Mouse (Mus musculus): ENCODE measurements around the gene Cbr4. TPM values are rescaled to one million over a fixed set of nuclear protein-coding genes. Genes with fewer than 3 reads are reported as not detected.

Gene Cbr4
- polyA plus RNA-seq, 1 experiment from 2014 or later = 18.6 TPM

DNA sequence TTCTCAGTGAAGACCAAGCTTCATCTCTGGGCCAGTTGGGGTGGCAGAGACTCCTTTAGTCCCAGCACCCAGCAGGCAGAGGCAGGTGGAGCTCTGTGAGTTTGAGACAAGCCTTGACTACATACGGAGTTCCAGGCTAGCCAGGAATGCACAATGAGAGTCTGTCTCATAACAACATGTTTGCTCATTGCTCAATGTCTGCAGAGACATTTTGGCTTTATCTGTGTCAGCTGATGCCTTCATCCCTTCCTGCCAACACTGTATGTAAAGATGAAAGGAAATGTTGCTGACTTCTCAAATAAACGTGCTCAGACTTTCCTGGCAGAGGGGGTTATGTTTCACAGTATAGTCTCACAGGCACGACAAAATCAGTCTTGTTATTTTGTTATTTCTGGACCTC lies 13.4 kb downstream of the Cbr4 start:
- no peak overlapping the region for H3K4me3 ChIP-seq
- H3K27ac ChIP-seq = no peak overlapping the region
- H3K9me3 ChIP-seq = no peaks in the 10 kb centered on the region
- H3K36me3 ChIP-seq (replicated peaks) = no peaks in the 10 kb centered on the region
- WGBS = 75% methylated on average over 3 of the region's 3 CpGs
- H3K27me3 ChIP-seq (replicated peaks) = no peaks in the 10 kb centered on the region
- no peak overlapping the region for H3K9ac ChIP-seq
- ATAC-seq (replicated peaks) = no peak
- no peak overlapping the region for H3K4me2 ChIP-seq
- H3K4me1 ChIP-seq = no peaks in the 10 kb centered on the region

DNA sequence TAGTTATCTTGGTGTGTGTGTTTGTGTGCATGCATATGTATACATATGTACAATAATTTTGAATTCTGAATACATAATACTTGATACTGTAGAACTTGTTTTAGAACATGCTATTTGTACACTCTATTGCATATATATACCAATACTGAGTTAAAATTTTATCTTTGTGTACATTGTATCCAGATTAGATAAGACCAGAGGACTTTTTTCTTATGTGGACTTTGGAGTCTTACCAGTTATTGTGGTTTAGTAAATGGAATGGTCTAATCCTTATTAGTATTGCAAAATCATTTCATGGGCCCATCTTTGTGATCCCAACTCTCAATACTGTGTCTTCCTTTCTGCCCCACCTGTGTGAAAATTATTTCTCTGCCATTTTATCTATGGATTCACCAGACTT lies 14.7 kb downstream of the Cbr4 start:
- no peaks in the 10 kb centered on the region for H3K36me3 ChIP-seq (replicated peaks)
- no peaks in the 10 kb centered on the region for H3K9me3 ChIP-seq
- H3K4me2 ChIP-seq = no peak overlapping the region
- no peak for ATAC-seq (replicated peaks)
- no peak overlapping the region for H3K4me3 ChIP-seq
- no peak overlapping the region for H3K9ac ChIP-seq
- H3K27me3 ChIP-seq (replicated peaks) = no peaks in the 10 kb centered on the region
- H3K27ac ChIP-seq = no peak overlapping the region
- H3K4me1 ChIP-seq = no peaks in the 10 kb centered on the region

DNA sequence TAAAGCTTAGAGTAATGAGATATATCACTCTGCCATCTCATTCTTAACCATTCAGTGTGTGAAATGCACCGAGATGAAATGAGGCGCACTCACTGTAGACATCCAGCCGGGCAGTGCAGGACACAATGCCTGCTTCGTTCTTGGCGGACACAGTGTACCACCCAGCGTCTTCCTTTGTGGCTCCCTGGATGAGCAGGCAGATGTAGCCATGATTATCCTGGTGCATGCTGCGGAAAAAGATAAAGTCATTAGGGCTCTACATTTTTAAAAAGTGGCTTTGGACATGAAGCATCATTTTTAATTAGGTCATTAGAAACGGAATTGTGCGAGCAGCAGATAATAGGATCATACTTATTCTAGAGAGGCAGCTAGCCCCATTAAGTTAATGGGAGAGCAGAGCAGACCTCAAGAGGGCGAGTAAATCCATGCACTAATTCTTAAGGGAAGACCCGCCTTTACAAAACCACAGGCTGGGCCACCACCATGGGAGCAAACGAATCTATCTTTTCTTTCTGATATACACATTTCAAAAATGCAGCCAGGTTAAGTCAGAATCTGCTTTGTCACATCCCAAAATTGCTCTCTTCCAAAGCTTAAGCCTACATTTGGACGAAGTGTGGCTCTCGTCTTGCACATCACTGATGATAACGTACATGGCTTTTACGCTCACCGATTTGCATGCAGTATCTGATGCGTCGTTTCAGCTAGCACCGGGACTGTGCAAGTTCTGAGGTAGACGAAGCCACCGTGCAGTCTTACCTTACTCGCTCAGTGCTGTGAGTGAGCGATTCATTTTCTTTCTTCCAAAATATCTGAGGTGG lies 27.8 kb downstream of the Cbr4 start:
- Histone ChIP-seq H3K9ac (peak overlapping the region; percentile 18; the same call in 1 of the 2 replicates), H3K36me3 (replicated peaks) (no peaks in the 10 kb centered on the region), H3K4me1 (peaks cover 21% of the 10 kb centered on the region), H3K27ac (peak overlapping the region; percentile 79), H3K4me3 (peak overlapping the region; percentile 24), H3K9me3 (no peaks in the 10 kb centered on the region), H3K27me3 (replicated peaks) (no peaks in the 10 kb centered on the region), H3K4me2 (peak overlapping the region; percentile 36)
- WGBS = 31% methylated on average over 24 of the region's 24 CpGs
- ATAC-seq (replicated peaks) = peak; percentile 79

DNA sequence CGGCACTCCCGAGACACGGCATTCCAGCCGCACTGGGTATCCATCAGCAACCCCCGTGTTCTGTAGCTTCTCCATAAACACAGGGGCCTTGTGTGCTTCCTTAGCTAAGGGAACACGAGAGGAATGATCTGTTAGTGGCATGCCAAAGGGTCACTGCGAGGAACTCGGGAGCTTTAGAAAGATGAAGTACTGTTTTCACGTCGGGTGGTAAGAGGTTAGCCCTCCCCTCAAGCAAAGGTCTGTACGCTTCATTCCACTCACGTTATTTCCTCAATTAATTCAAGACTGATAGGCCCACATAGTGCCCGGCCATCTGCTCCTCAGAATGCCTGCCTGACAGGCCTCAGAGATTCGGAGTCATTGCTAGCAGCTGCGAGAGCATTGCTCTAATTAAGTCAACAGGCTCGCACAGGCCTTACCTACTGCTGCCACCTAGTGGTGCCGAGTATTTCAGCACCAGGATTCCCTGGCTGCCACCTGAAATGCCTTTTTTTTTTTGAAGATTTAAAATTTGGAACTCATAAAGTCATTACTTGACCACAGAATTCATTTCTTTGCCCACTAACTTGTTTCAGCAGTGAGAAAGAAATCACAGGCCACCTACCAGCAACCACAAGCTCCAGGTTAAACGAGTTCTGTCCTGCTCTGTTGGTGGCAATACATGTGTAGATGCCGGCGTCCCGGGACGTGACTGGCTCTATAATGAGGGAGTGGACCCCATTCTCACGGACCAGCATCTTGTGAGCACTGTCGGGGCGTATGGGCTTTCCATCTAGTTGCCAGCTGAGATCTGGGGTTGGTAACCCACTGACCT lies 28.6 kb downstream of the Cbr4 start:
- ATAC-seq (replicated peaks) = peak; percentile 92
- Histone ChIP-seq H3K36me3 (replicated peaks) (no peaks in the 10 kb centered on the region), H3K4me2 (peak overlapping the region; percentile 36), H3K4me3 (peak overlapping the region; percentile 24), H3K27me3 (replicated peaks) (no peaks in the 10 kb centered on the region), H3K9me3 (no peaks in the 10 kb centered on the region), H3K27ac (peak overlapping the region; percentile 79), H3K9ac (peak overlapping the region; percentile 6; the same call in 1 of the 2 replicates), H3K4me1 (peaks cover 21% of the 10 kb centered on the region)
- WGBS = 19% methylated on average over 25 of the region's 25 CpGs

DNA sequence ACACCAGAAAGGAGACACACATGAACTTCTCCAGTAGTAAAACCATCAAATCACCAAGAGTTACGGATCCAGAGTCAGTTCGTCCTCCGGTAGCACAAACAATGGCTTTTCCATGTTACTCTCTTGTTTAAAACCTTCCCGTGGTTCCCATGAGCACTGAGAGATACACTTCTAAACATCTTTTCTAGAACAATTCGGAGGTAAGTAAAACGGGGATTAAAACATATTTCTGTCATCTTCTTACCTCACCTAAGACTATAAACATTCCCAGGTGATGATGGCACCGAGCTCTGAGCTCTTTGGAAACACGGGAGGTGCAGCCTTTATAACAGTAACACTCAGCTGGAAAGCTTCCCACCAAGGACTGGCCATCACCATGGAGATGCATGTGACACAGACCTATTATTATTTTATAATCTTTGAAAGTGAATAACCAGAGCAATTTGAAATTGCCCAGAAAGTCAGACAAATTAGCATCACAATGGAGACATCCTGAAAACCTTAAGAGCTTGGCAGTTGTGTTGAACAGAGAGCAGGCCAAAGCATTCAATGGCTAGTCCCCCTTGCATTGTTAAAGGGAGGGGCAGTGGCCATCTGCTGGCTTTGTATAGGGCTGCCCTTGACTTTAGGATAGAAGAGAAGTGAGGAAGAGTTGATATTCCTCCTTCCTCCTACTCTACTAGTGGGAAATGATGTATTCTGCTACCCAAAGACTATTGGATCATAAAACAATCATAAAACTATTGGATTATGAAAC lies 29.4 kb downstream of the Cbr4 start:
- no peak overlapping the region for H3K27ac ChIP-seq
- no peaks in the 10 kb centered on the region for H3K9me3 ChIP-seq
- ATAC-seq (replicated peaks) = 0 out of 2 replicates have a peak, but pooled peaks have one; percentile 28
- no peak overlapping the region for H3K9ac ChIP-seq
- no peaks in the 10 kb centered on the region for H3K36me3 ChIP-seq (replicated peaks)
- peak overlapping the region; percentile 36; the same call in 1 of the 2 replicates for H3K4me2 ChIP-seq
- WGBS = 52% methylated on average over 8 of the region's 8 CpGs
- no peaks in the 10 kb centered on the region for H3K27me3 ChIP-seq (replicated peaks)
- peaks cover 21% of the 10 kb centered on the region for H3K4me1 ChIP-seq
- no peak overlapping the region for H3K4me3 ChIP-seq

DNA sequence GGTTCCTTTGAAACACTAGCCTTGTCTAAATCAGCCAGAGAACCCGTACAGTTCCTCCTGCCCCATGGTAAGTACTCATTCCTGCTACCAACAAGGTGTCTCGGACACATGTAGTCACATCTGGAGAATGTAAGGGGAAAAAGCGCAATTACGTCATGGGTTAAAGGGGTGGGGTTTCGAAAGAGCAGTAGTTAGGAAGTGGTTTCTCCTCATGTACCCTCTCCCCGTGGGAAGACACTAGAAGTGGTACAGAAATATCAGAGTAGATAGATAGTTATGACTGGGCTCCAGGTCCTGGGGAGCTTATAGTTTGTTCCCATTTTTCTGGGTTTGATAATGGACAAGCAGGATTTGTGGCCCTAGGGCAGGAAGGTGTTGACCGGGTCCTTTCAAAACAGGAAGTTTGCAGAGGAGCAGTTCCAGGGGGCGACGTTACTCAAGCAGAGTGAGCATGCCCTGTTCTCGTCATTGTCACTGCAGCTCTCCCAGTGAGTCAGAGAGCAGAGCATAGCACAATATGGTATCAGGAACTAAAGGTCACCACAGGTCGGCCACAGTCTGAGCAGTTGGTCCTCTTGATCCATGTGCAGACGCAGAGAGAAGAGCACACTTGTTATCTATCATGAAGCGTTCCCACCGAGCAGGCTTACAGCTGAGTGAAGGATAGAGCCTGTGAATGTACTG lies 30.1 kb downstream of the Cbr4 start:
- H3K27ac ChIP-seq = no peak overlapping the region
- H3K4me3 ChIP-seq = no peak overlapping the region
- 80% methylated on average over 14 of the region's 14 CpGs for WGBS
- H3K4me2 ChIP-seq = no peak overlapping the region
- H3K27me3 ChIP-seq (replicated peaks) = no peaks in the 10 kb centered on the region
- H3K36me3 ChIP-seq (replicated peaks) = no peaks in the 10 kb centered on the region
- no peaks in the 10 kb centered on the region for H3K9me3 ChIP-seq
- H3K4me1 ChIP-seq = peaks cover 21% of the 10 kb centered on the region
- no peak overlapping the region for H3K9ac ChIP-seq
- ATAC-seq (replicated peaks) = no peak

DNA sequence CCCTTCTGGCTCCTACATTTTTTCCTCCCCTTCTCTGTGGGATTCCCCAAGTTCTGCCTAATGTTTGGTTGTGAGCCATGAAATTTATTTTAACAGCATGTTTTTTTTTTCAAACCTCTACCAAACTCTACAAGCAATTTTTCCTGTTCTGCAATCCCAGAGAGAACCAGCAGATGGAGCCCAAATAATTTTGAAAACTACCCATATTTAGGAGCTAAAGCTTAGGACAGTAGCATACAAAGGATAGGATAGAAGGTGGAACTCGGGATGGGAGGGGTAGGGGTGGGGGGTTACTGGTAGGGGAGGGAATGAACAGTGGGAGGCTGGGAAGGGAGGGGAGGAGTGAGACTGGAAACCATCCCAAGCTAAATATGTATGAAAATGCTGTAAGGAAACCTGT lies 34.6 kb downstream of the Cbr4 start:
- peak; percentile 50; the same call in 1 of the 2 replicates for ATAC-seq (replicated peaks)
- 3% methylated on average over 1 of the region's 1 CpGs for WGBS
- H3K9ac ChIP-seq = no peak overlapping the region
- H3K4me3 ChIP-seq = no peak overlapping the region
- no peak overlapping the region for H3K27ac ChIP-seq
- H3K4me1 ChIP-seq = no peaks in the 10 kb centered on the region
- no peaks in the 10 kb centered on the region for H3K9me3 ChIP-seq
- H3K4me2 ChIP-seq = no peak overlapping the region
- H3K27me3 ChIP-seq (replicated peaks) = no peaks in the 10 kb centered on the region
- no peaks in the 10 kb centered on the region for H3K36me3 ChIP-seq (replicated peaks)

DNA sequence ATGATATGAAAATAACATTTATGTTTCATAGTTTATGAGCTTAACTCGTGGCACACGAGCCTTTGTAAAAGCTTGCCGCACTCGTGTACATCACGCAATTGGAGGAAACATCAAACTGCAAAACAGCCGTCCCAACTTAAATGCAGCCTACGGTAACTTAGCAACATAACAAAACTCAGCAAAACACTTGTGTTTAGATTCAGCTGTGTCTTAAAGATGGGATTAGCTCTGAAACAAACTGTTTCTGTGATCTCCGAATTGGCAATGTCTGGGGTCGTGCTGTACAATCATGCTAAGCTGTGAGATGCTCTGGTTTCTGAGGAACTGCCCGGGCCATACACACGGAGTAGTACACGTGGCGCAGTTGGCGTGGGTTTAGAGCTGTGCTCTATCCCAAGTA lies 39.5 kb downstream of the Cbr4 start:
- 86% methylated on average over 14 of the region's 14 CpGs for WGBS
- H3K4me1 ChIP-seq = no peaks in the 10 kb centered on the region
- H3K36me3 ChIP-seq (replicated peaks) = no peaks in the 10 kb centered on the region
- no peak overlapping the region for H3K9ac ChIP-seq
- no peak overlapping the region for H3K4me2 ChIP-seq
- H3K27ac ChIP-seq = no peak overlapping the region
- no peak for ATAC-seq (replicated peaks)
- H3K27me3 ChIP-seq (replicated peaks) = no peaks in the 10 kb centered on the region
- H3K4me3 ChIP-seq = no peak overlapping the region
- no peaks in the 10 kb centered on the region for H3K9me3 ChIP-seq

DNA sequence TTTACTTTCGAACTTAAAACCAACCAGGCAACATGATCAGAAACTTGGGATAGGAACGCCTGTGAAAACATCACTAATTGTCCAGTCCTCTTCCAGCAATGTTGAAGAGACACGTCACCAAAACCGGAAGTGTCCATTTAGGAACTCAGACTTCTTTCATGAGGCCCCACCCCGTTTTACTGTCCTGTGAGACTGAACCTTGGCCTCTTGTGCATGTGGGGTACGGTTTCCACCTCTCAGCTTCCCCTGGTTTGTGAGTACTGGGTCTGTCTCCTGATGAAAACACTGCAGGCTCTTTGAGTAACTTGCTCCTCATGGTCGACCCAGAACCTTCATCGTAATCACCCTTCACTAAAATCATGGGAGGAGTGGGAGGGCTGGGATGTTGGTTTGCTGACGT lies 40.7 kb downstream of the Cbr4 start:
- H3K9ac ChIP-seq = no peak overlapping the region
- 88% methylated on average over 9 of the region's 9 CpGs for WGBS
- H3K36me3 ChIP-seq (replicated peaks) = no peaks in the 10 kb centered on the region
- ATAC-seq (replicated peaks) = no peak
- H3K27ac ChIP-seq = no peak overlapping the region
- H3K4me3 ChIP-seq = no peak overlapping the region
- no peaks in the 10 kb centered on the region for H3K9me3 ChIP-seq
- no peak overlapping the region for H3K4me2 ChIP-seq
- H3K27me3 ChIP-seq (replicated peaks) = no peaks in the 10 kb centered on the region
- H3K4me1 ChIP-seq = no peaks in the 10 kb centered on the region

DNA sequence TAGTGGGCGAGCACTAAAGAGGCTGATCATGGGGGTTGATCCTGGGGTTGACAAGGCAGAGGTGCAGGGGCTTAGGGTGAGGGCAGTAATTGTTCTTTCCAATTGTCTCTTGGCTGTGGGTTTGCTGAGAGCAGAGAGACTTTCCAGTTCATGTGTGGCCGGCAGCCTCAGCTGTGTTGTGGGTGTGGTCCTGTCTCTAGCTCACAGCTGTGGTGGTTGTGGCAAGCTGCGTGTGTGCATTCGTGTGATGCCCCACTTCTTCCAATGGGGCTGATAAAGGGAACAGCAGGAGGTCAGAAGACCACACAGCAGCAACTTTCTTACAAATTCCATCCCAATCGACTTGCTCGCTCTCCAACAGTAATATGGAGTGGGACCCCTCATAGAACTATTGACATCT lies 41.1 kb downstream of the Cbr4 start:
- Histone ChIP-seq H3K36me3 (replicated peaks) (no peaks in the 10 kb centered on the region), H3K4me1 (no peaks in the 10 kb centered on the region), H3K9ac (no peak overlapping the region), H3K27me3 (replicated peaks) (no peaks in the 10 kb centered on the region), H3K4me2 (no peak overlapping the region), H3K9me3 (no peaks in the 10 kb centered on the region), H3K4me3 (no peak overlapping the region), H3K27ac (no peak overlapping the region)
- no peak for ATAC-seq (replicated peaks)
- 74% methylated on average over 6 of the region's 6 CpGs for WGBS

DNA sequence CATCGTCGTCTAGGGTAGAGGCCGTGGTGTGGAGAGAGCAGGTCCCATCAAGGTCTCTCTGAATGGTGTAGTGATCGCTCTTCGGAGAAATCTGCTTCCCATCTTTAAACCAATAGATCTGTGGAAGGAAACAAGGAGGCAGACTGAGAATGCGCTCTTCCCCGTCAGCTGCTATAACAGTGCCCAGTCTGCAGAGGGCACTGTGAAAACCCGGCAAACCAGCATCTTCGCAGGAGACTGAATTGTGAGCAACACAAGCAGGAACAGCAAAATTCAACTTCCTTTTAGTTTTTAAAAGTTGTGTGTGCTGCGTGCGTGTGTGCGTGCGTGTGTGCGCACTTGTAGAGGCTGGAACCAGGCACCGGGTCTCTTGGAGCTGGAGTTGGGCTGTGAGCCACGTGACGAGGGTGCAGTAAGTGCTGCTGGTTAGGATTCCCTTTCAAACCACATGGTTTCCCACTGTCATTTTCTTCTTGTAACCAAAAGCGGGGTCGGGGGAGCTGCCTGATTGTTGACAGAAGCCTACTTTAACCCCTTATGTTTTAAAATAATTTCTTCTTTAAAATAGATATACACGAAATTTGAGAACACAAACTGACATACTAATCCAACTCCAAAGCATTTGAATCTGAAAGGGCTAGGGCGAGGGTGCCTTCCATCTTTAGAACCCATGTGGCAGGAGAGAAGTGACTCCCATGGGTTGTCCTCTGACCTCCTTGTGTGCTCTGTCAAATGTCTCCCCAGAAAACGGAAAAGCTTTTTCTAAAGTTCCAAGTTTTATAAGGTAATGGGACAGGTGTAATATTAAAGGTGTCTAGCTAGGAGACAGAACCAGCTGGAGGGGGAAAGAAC lies 44.6 kb downstream of the Cbr4 start:
- no peak overlapping the region for H3K27ac ChIP-seq
- H3K27me3 ChIP-seq (replicated peaks) = no peaks in the 10 kb centered on the region
- no peaks in the 10 kb centered on the region for H3K4me1 ChIP-seq
- H3K4me2 ChIP-seq = no peak overlapping the region
- no peaks in the 10 kb centered on the region for H3K36me3 ChIP-seq (replicated peaks)
- no peaks in the 10 kb centered on the region for H3K9me3 ChIP-seq
- H3K4me3 ChIP-seq = no peak overlapping the region
- WGBS = 74% methylated on average over 22 of the region's 22 CpGs
- no peak overlapping the region for H3K9ac ChIP-seq
- ATAC-seq (replicated peaks) = no peak

All from midbrain, embryonic 15.5 days (tissue).